Mouse (Mus musculus) kidney, postnatal 10 days (tissue): ENCODE data around the gene Itfg2.

Experiments used
- DNase-seq: peaks from one replicate; pipeline ENCODE4 v3.0.0; 2021; ENCODE audit warnings: mixed read lengths

The Itfg2 gene

GRCm38 (mm10) chr6:128424269-128425019 lies at the start of gene Itfg2:
Gene Itfg2 (minus strand): TSS chr6:128424931.
- DNase-seq, result peak; percentile 97

- no peak for DNase-seq
Observed at GRCm38 (mm10) chr6:128474112-128474511, 49.4 kb upstream of the Itfg2 start.

- DNase-seq, result peak; percentile 87
Observed at GRCm38 (mm10) chr6:128469451-128469850, 44.7 kb upstream of the Itfg2 start.

GRCm38 (mm10) chr6:128467298-128467697 lies 42.6 kb upstream of the Itfg2 start:
- peak; percentile 24 for DNase-seq

GRCm38 (mm10) chr6:128466563-128466962 lies 41.8 kb upstream of the Itfg2 start:
- no peak for DNase-seq

- DNase-seq, result no peak
Observed at GRCm38 (mm10) chr6:128466043-128466442, 41.3 kb upstream of the Itfg2 start.

- DNase-seq, result no peak
Observed at GRCm38 (mm10) chr6:128464996-128465395, 40.3 kb upstream of the Itfg2 start.

- no peak for DNase-seq
Observed at GRCm38 (mm10) chr6:128461606-128462005, 36.9 kb upstream of the Itfg2 start.

GRCm38 (mm10) chr6:128460729-128461503 lies 36.2 kb upstream of the Itfg2 start:
- no peak for DNase-seq

GRCm38 (mm10) chr6:128460321-128460720 lies 35.6 kb upstream of the Itfg2 start:
- no peak for DNase-seq

GRCm38 (mm10) chr6:128457186-128457585 lies 32.5 kb upstream of the Itfg2 start:
- DNase-seq, result no peak

- DNase-seq, result no peak
Observed at GRCm38 (mm10) chr6:128455835-128456605, 31.3 kb upstream of the Itfg2 start.

- no peak for DNase-seq
Observed at GRCm38 (mm10) chr6:128447063-128447462, 22.3 kb upstream of the Itfg2 start.

- peak; percentile 81 for DNase-seq
Observed at GRCm38 (mm10) chr6:128445761-128446535, 21.2 kb upstream of the Itfg2 start.

- DNase-seq, result no peak
Observed at GRCm38 (mm10) chr6:128440238-128440637, 15.5 kb upstream of the Itfg2 start.

GRCm38 (mm10) chr6:128438871-128439341 lies 14.2 kb upstream of the Itfg2 start:
- DNase-seq, result peak; percentile 43

- DNase-seq, result peak; percentile 96
Observed at GRCm38 (mm10) chr6:128438317-128438870, 13.7 kb upstream of the Itfg2 start, which contains the start of gene Fkbp4. Gene Fkbp4 (minus strand): TSS chr6:128438677.

GRCm38 (mm10) chr6:128437731-128438316 lies 13.1 kb upstream of the Itfg2 start:
- peak; percentile 82 for DNase-seq

- DNase-seq, result no peak
Observed at GRCm38 (mm10) chr6:128437288-128437687, 12.6 kb upstream of the Itfg2 start.

GRCm38 (mm10) chr6:128436356-128437005 lies 11.8 kb upstream of the Itfg2 start:
- no peak for DNase-seq

GRCm38 (mm10) chr6:128435474-128435873 lies 10.7 kb upstream of the Itfg2 start:
- peak; percentile 90 for DNase-seq
